Mouse (Mus musculus) spleen, adult 2 months (tissue): ENCODE measurements around the gene Abhd14a. TPM values are rescaled to one million over a fixed set of nuclear protein-coding genes. Genes with fewer than 3 reads are reported as not detected.

ENCODE experiments used
- DNase-seq, 2 experiments: peaks; one replicate each; pipeline versions ENCODE4 v3.0.0 to v3.0.0-alpha.2; 2012 to 2021; ENCODE audit warnings: low spot score in 2 of 2, low read depth in 1 of 2
- H3K27ac ChIP-seq: fragments of 200-500 bp; 2 replicates; pipeline ENCODE4 v1.5.1; 2012; ENCODE audit warnings: low read length, inconsistent platforms; ENCODE audit not compliant: insufficient read depth
- H3K27me3 ChIP-seq: fragments of 200-500 bp; 2 replicates; pipeline ENCODE4 v1.6.1; 2012; ENCODE audit warnings: mild to moderate bottlenecking, moderate library complexity, low read length, inconsistent platforms; ENCODE audit not compliant: control insufficient read depth, insufficient read depth
- H3K36me3 ChIP-seq: fragments of 200-500 bp; 2 replicates; pipeline ENCODE4 v1.6.1; 2012; ENCODE audit warnings: mild to moderate bottlenecking, low read length, inconsistent platforms; ENCODE audit not compliant: control insufficient read depth, insufficient read depth
- H3K4me1 ChIP-seq: fragments of 200-500 bp; 2 replicates; pipeline ENCODE4 v1.6.1; 2011; ENCODE audit warnings: inconsistent platforms; ENCODE audit not compliant: control insufficient read depth, insufficient read depth, insufficient read length
- H3K4me3 ChIP-seq: fragments of 200-500 bp; 2 replicates; pipeline ENCODE4 v1.5.1; 2011; ENCODE audit warnings: mild to moderate bottlenecking, inconsistent platforms; ENCODE audit not compliant: insufficient read depth, insufficient read length; ENCODE audit errors: extremely low read depth
- CTCF ChIP-seq: fragments of 200-500 bp; IDR thresholded peaks from 2 replicates; pipeline ENCODE4 v1.5.1; 2011; ENCODE audit warnings: mild to moderate bottlenecking, inconsistent platforms; ENCODE audit not compliant: insufficient read depth, insufficient read length, insufficient replicate concordance; ENCODE audit errors: extremely low read depth
- POLR2A ChIP-seq: fragments of 200-500 bp; IDR thresholded peaks from 2 replicates; pipeline ENCODE4 v1.6.1; 2011; ENCODE audit warnings: low read depth, low read length, inconsistent platforms
- WGBS: fragments of 180-500 bp; shearing (Covaris S2); methylation state at CpG from one replicate; pipeline ENCODE4 v1.1.7; 2018; 5-methylcytosine and 5-hydroxymethylcytosine counted together
- polyA plus RNA-seq: library from polyadenylated mRNA; depleted of rRNA; stranded (reverse); fragments of >200 nt; gene quantifications from 2 replicates; pipeline ENCODE4 v1.2.3, GENCODE M21; 2012

Gene Abhd14a
- polyA plus RNA-seq, 1 experiment = 11.5 TPM

- Histone ChIP-seq H3K36me3 (peaks cover 25% of the 10 kb centered on the region), H3K27me3 (no peaks in the 10 kb centered on the region), H3K4me3 (peak overlapping the region; percentile 65), H3K27ac (peak overlapping the region; percentile 69), H3K4me1 (no peaks in the 10 kb centered on the region; the same call in 1 of the 2 replicates)
- WGBS = 11% methylated on average over 11 of the region's 11 CpGs
- no peak for DNase-seq
- no peak for TF ChIP-seq POLR2A
- no peak for TF ChIP-seq CTCF
Measured at GRCm38 (mm10) chr9:106428719-106429220, 18.7 kb downstream of the Abhd14a start.

GRCm38 (mm10) chr9:106421865-106422160, 25.7 kb downstream of the Abhd14a start:
- TF ChIP-seq CTCF (peak; percentile 86; the same call in 1 of the 2 replicates), POLR2A (no peak)
- Histone ChIP-seq H3K36me3 (no peaks in the 10 kb centered on the region), H3K27me3 (no peaks in the 10 kb centered on the region; the same call in 1 of the 2 replicates), H3K4me3 (no peak overlapping the region), H3K27ac (no peak overlapping the region), H3K4me1 (peaks cover 2% of the 10 kb centered on the region; the same call in 1 of the 2 replicates)
- peak; percentile 56 to 77 for DNase-seq
- WGBS = 1% methylated on average over 3 of the region's 3 CpGs

GRCm38 (mm10) chr9:106421033-106421864, 26.2 kb downstream of the Abhd14a start:
- 19% methylated on average over 18 of the region's 18 CpGs for WGBS
- Histone ChIP-seq H3K36me3 (no peaks in the 10 kb centered on the region), H3K27me3 (no peaks in the 10 kb centered on the region; the same call in 1 of the 2 replicates), H3K4me1 (peaks cover 2% of the 10 kb centered on the region; the same call in 1 of the 2 replicates), H3K4me3 (no peak overlapping the region), H3K27ac (no peak overlapping the region)
- no peak for TF ChIP-seq CTCF
- TF ChIP-seq POLR2A = no peak
- no peak for DNase-seq

GRCm38 (mm10) chr9:106420608-106421007, 26.9 kb downstream of the Abhd14a start:
- Histone ChIP-seq H3K27me3 (no peaks in the 10 kb centered on the region; the same call in 1 of the 2 replicates), H3K4me1 (peaks cover 2% of the 10 kb centered on the region; the same call in 1 of the 2 replicates), H3K27ac (no peak overlapping the region), H3K36me3 (no peaks in the 10 kb centered on the region), H3K4me3 (no peak overlapping the region)
- no peak for DNase-seq
- TF ChIP-seq POLR2A (no peak), CTCF (no peak)
- 3% methylated on average over 2 of the region's 2 CpGs for WGBS

- Histone ChIP-seq H3K36me3 (no peaks in the 10 kb centered on the region), H3K27me3 (no peaks in the 10 kb centered on the region; the same call in 1 of the 2 replicates), H3K4me1 (peaks cover 2% of the 10 kb centered on the region; the same call in 1 of the 2 replicates), H3K27ac (no peak overlapping the region), H3K4me3 (no peak overlapping the region)
- TF ChIP-seq POLR2A = no peak
- no peak for TF ChIP-seq CTCF
- WGBS = 20% methylated on average over 29 of the region's 29 CpGs
- DNase-seq = no peak
Measured at GRCm38 (mm10) chr9:106417841-106418625, 29.4 kb downstream of the Abhd14a start.

GRCm38 (mm10) chr9:106416826-106417225, 30.7 kb downstream of the Abhd14a start:
- no peak for TF ChIP-seq CTCF
- no peak for TF ChIP-seq POLR2A
- H3K36me3 ChIP-seq = no peaks in the 10 kb centered on the region
- no peak overlapping the region for H3K27ac ChIP-seq
- no peak for DNase-seq
- peaks cover 4% of the 10 kb centered on the region; the same call in 1 of the 2 replicates for H3K4me1 ChIP-seq
- no peaks in the 10 kb centered on the region; the same call in 1 of the 2 replicates for H3K27me3 ChIP-seq
- WGBS = 90% methylated on average over 6 of the region's 6 CpGs
- H3K4me3 ChIP-seq = no peak overlapping the region
